Mouse (Mus musculus): ENCODE results near the gene Zmpste24. TPM values are rescaled to one million over a fixed set of nuclear protein-coding genes. Genes with fewer than 3 reads are reported as not detected.
"Not testable (repeated sequence)": the region's sequence is repeated elsewhere in the genome, so short reads cannot be mapped to it uniquely, and the experiment has no call there.

The Zmpste24 gene
- total RNA-seq (2022): 10 to 100 TPM; 18.3 to 22.8 (median 18.8) TPM

- peak; percentile 61 to 66 for DNase-seq (ENCODE audit: low spot score in 2 of 2)
These were observed at the start of gene Zmpste24 for GRCm38 (mm10) chr4:121097650-121098378. Gene Zmpste24 (minus strand): TSS chr4:121098241.

- no peak for DNase-seq (ENCODE audit: low spot score in 2 of 2)
These were observed 11.1 kb upstream of the Zmpste24 start, which contains the start of gene Tmco2 for GRCm38 (mm10) chr4:121109126-121109525. Gene Tmco2 (minus strand): TSS chr4:121109226.

GRCm38 (mm10) chr4:121103304-121103703, 5.3 kb upstream of the Zmpste24 start:
- DNase-seq (ENCODE audit: low spot score in 2 of 2): no peak

- DNase-seq (ENCODE audit: low spot score in 2 of 2): no peak
These were observed 7.8 kb downstream of the Zmpste24 start for GRCm38 (mm10) chr4:121090211-121090610.

- no peak for DNase-seq (ENCODE audit: low spot score in 2 of 2)
These were observed 9.3 kb downstream of the Zmpste24 start for GRCm38 (mm10) chr4:121088696-121089095.

GRCm38 (mm10) chr4:121084506-121084905, 13.5 kb downstream of the Zmpste24 start:
- DNase-seq (ENCODE audit: low spot score in 2 of 2): no peak

- no peak for DNase-seq (ENCODE audit: low spot score in 2 of 2)
These were observed 17.6 kb downstream of the Zmpste24 start for GRCm38 (mm10) chr4:121080395-121080794.

- DNase-seq (ENCODE audit: low spot score in 2 of 2): no peak
These were observed 20.0 kb downstream of the Zmpste24 start for GRCm38 (mm10) chr4:121077915-121078646.

GRCm38 (mm10) chr4:121074250-121074649, 23.8 kb downstream of the Zmpste24 start:
- no peak for DNase-seq (ENCODE audit: low spot score in 2 of 2)

GRCm38 (mm10) chr4:121065336-121065735, 32.7 kb downstream of the Zmpste24 start:
- DNase-seq (ENCODE audit: low spot score in 2 of 2): no peak

GRCm38 (mm10) chr4:121059218-121059617, 38.8 kb downstream of the Zmpste24 start:
- DNase-seq (ENCODE audit: low spot score in 2 of 2): not testable (repeated sequence)

GRCm38 (mm10) chr4:121057032-121057431, 41.0 kb downstream of the Zmpste24 start:
- DNase-seq (ENCODE audit: low spot score in 2 of 2): no peak

GRCm38 (mm10) chr4:121056342-121056741, 41.7 kb downstream of the Zmpste24 start:
- no peak for DNase-seq (ENCODE audit: low spot score in 2 of 2)

GRCm38 (mm10) chr4:121052454-121053323, 45.4 kb downstream of the Zmpste24 start:
- DNase-seq (ENCODE audit: low spot score in 2 of 2): no peak

GRCm38 (mm10) chr4:121051863-121052262, 46.2 kb downstream of the Zmpste24 start:
- DNase-seq (ENCODE audit: low spot score in 2 of 2): no peak

- DNase-seq (ENCODE audit: low spot score in 2 of 2): no peak
These were observed 55.1 kb downstream of the Zmpste24 start for GRCm38 (mm10) chr4:121042946-121043345.

GRCm38 (mm10) chr4:121042472-121042871, 55.6 kb downstream of the Zmpste24 start:
- DNase-seq (ENCODE audit: low spot score in 2 of 2): no peak

- no peak for DNase-seq (ENCODE audit: low spot score in 2 of 2)
These were observed 57.0 kb downstream of the Zmpste24 start for GRCm38 (mm10) chr4:121040897-121041671.

- no peak for DNase-seq (ENCODE audit: low spot score in 2 of 2)
These were observed 57.7 kb downstream of the Zmpste24 start for GRCm38 (mm10) chr4:121040323-121040722.

GRCm38 (mm10) chr4:121039331-121040115, 58.5 kb downstream of the Zmpste24 start, which contains the start of gene Col9a2:
Gene Col9a2 (plus strand): TSS chr4:121039385.
- DNase-seq (ENCODE audit: low spot score in 2 of 2): no peak

Data from gastrocnemius, adult 8-10 months (tissue).